In the genomic region with DNA sequence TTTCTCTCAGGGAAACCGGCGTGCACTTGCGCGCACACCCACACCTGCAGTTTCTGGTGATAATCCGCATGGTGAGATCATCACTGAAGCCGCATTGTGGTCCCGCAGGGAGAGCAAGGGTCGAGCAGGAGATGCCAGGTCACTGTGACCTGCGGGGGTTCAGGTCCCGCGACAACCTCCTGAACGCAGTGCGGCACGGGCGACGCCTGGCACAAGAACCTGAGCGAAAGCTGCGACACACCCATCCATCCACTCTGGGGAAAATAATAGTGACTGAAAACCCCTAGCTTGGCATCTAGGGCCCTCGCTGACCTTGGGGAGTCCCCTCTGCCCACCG, we compare ENCODE assay signal across 8 mouse cellular contexts. TPM values are rescaled to one million over a fixed set of nuclear protein-coding genes. Genes with fewer than 3 reads are reported as not detected.
DNase-seq lines count a peak whose midpoint lies in the region; ATAC-seq and TF ChIP-seq lines count a peak whose summit lies in the region.

No protein-coding gene starts in this region.

- H3K9me3 ChIP-seq in heart, embryonic 12.5 days (replicated peaks): no peaks in the 10 kb centered on the region
- no peaks in the 10 kb centered on the region for H3K9me3 ChIP-seq in hindbrain, embryonic 14.5 days (ENCODE audit: control insufficient read depth, low read length)
- no peaks in the 10 kb centered on the region for H3K9me3 ChIP-seq in midbrain, embryonic 14.5 days (ENCODE audit: control insufficient read depth, low read length)

- no peak for TF ChIP-seq CTCF in thymus, adult 2 months (IDR thresholded peaks at IDR 0.05; ENCODE audit: borderline replicate concordance, control insufficient read depth, extremely low read depth, insufficient read depth, low read length, poor library complexity)

- H3K27me3 ChIP-seq in heart, embryonic 12.5 days (replicated peaks): no peaks in the 10 kb centered on the region
- peaks cover 8% of the 10 kb centered on the region; the same call in 1 of the 2 replicates for H3K27me3 ChIP-seq in thymus, adult 2 months (ENCODE audit: control insufficient read depth, insufficient read depth, low read length)
- H3K27me3 ChIP-seq in hindbrain, embryonic 14.5 days (ENCODE audit: control insufficient read depth, insufficient read depth, low read length): no peaks in the 10 kb centered on the region
- no peaks in the 10 kb centered on the region for H3K27me3 ChIP-seq in midbrain, embryonic 14.5 days (ENCODE audit: control insufficient read depth, insufficient read depth, low read length)

- peak overlapping the region; percentile 92 for H3K27ac ChIP-seq in heart, embryonic 12.5 days (ENCODE audit: poor library complexity, severe bottlenecking)
- H3K27ac ChIP-seq in thymus, adult 2 months (ENCODE audit: control insufficient read depth, insufficient read depth, low read length): no peak overlapping the region
- peak overlapping the region; percentile 97 for H3K27ac ChIP-seq in hindbrain, embryonic 14.5 days
- peak overlapping the region; percentile 92 for H3K27ac ChIP-seq in midbrain, embryonic 14.5 days (replicated peaks; ENCODE audit: low read depth, low read length)

- no peaks in the 10 kb centered on the region for H3K36me3 ChIP-seq in heart, embryonic 12.5 days
- no peaks in the 10 kb centered on the region for H3K36me3 ChIP-seq in thymus, adult 2 months (ENCODE audit: control insufficient read depth, insufficient read depth, low read length)
- H3K36me3 ChIP-seq in hindbrain, embryonic 14.5 days (replicated peaks; ENCODE audit: control insufficient read depth, insufficient read depth): no peaks in the 10 kb centered on the region
- H3K36me3 ChIP-seq in midbrain, embryonic 14.5 days (ENCODE audit: control insufficient read depth, insufficient read depth, low read length): no peaks in the 10 kb centered on the region

- H3K9ac ChIP-seq in heart, embryonic 12.5 days: peak overlapping the region; percentile 91
- H3K9ac ChIP-seq in hindbrain, embryonic 14.5 days: peak overlapping the region; percentile 95
- H3K9ac ChIP-seq in midbrain, embryonic 14.5 days (replicated peaks; ENCODE audit: low read length): peak overlapping the region; percentile 88

- intact Hi-C loops in heart, postnatal 36 days (cut with DNase I): loop anchor here (2.0 kb wide), 1 partner anchor 30 kb away; no protein-coding TSS in a partner anchor

- no peak for TF ChIP-seq POLR2A in thymus, adult 2 months (IDR thresholded peaks at IDR 0.05; ENCODE audit: control insufficient read depth, extremely low read depth, insufficient read depth, low read length, poor library complexity)

- H3K4me3 ChIP-seq in heart, embryonic 12.5 days: peak overlapping the region; percentile 83
- H3K4me3 ChIP-seq in thymus, adult 2 months (ENCODE audit: control insufficient read depth, insufficient read depth, low read length): peak overlapping the region; percentile 17; the same call in 1 of the 2 replicates
- peak overlapping the region; percentile 94 for H3K4me3 ChIP-seq in hindbrain, embryonic 14.5 days (replicated peaks; ENCODE audit: low read length)
- H3K4me3 ChIP-seq in midbrain, embryonic 14.5 days (replicated peaks; ENCODE audit: low read depth, low read length): peak overlapping the region; percentile 71

- H3K4me2 ChIP-seq in heart, embryonic 12.5 days: peak overlapping the region; percentile 71
- H3K4me2 ChIP-seq in hindbrain, embryonic 14.5 days (replicated peaks): peak overlapping the region; percentile 66
- peak overlapping the region; percentile 62 for H3K4me2 ChIP-seq in midbrain, embryonic 14.5 days (ENCODE audit: low read length)

- H3K4me1 ChIP-seq in heart, embryonic 12.5 days (replicated peaks): 0 out of 2 replicates have a peak, but pooled peaks cover 8% of the 10 kb centered on the region
- peaks cover 5% of the 10 kb centered on the region; the same call in 1 of the 2 replicates for H3K4me1 ChIP-seq in thymus, adult 2 months (replicated peaks; ENCODE audit: control insufficient read depth, insufficient read depth, low read length)
- peaks cover 11% of the 10 kb centered on the region for H3K4me1 ChIP-seq in hindbrain, embryonic 14.5 days (replicated peaks; ENCODE audit: control insufficient read depth, insufficient read depth, low read length)
- no peaks in the 10 kb centered on the region for H3K4me1 ChIP-seq in midbrain, embryonic 14.5 days (ENCODE audit: control insufficient read depth, insufficient read depth, low read length)

- under 1% methylated on average over 20 of the region's 20 CpGs for WGBS in heart, embryonic 12.5 days
- 6% methylated on average over 20 of the region's 20 CpGs for WGBS in thymus, adult 2 months
- WGBS in hindbrain, embryonic 14.5 days: under 1% methylated on average over 20 of the region's 20 CpGs
- WGBS in midbrain, embryonic 14.5 days: 2% methylated on average over 20 of the region's 20 CpGs

- DNase-seq in heart, postnatal 36 days: no peak
- no peak for DNase-seq in thymus, adult 2 months
- DNase-seq in thymus, postnatal 36 days: no peak
- DNase-seq in hindbrain, embryonic 14.5 days (ENCODE audit: low spot score): peak; percentile 32
- DNase-seq in midbrain, embryonic 14.5 days: peak; percentile 59
- DNase-seq in adipocyte (ENCODE audit: low spot score): no peak
- DNase-seq in cerebellum, postnatal 14 days: no peak

- peak; percentile 66 for ATAC-seq in heart, embryonic 12.5 days (ENCODE audit: insufficient number of reproducible peaks, low FRiP score)
- ATAC-seq in hindbrain, embryonic 14.5 days (ENCODE audit: low FRiP score): no peak; the same call in 1 of the 2 replicates
- no peak for ATAC-seq in midbrain, embryonic 14.5 days (ENCODE audit: low FRiP score, low TSS enrichment)

RNA-seq across cellular contexts. Expression of a gene that starts 0.9 kb away (rescaled TPM):
- polyA plus RNA-seq in heart, embryonic 12.5 days (2016; fragmentation: Nextera tagmentation; extraction: Ambion mirVana): 47.5 and 48.0 TPM in 2 replicates
- total RNA-seq in heart, postnatal 36 days (2021): 10 to 100 TPM; 44.5 to 47.1 TPM
- 8.4 and 12.1 TPM in 2 replicates for polyA plus RNA-seq in thymus, adult 2 months (2012; rRNA removed)
- polyA plus RNA-seq in hindbrain, embryonic 14.5 days (2014; fragmentation: Nextera tagmentation; extraction: Ambion mirVana): 116 and 136 TPM in 2 replicates
- 84.5 and 86.5 TPM in 2 replicates for polyA plus RNA-seq in midbrain, embryonic 14.5 days (2014; fragmentation: Nextera tagmentation; extraction: Ambion mirVana)

RNA-seq across cellular contexts. Expression of a gene that starts 35.0 kb away (rescaled TPM):
- polyA plus RNA-seq in heart, embryonic 12.5 days (2016; fragmentation: Nextera tagmentation; extraction: Ambion mirVana): 29.2 and 30.2 TPM in 2 replicates
- 10 to 100 TPM; 30.7 to 39.3 TPM for total RNA-seq in heart, postnatal 36 days (2021)
- 34.4 and 34.6 TPM in 2 replicates for polyA plus RNA-seq in thymus, adult 2 months (2012; rRNA removed)
- 63.9 and 65.7 TPM in 2 replicates for polyA plus RNA-seq in hindbrain, embryonic 14.5 days (2014; fragmentation: Nextera tagmentation; extraction: Ambion mirVana)
- 58.4 and 74.0 TPM in 2 replicates for polyA plus RNA-seq in midbrain, embryonic 14.5 days (2014; fragmentation: Nextera tagmentation; extraction: Ambion mirVana)

RNA-seq across cellular contexts. Expression of a gene that starts 47.5 kb away (rescaled TPM):
- 0.39 and 0.42 TPM in 2 replicates for polyA plus RNA-seq in heart, embryonic 12.5 days (2016; fragmentation: Nextera tagmentation; extraction: Ambion mirVana)
- total RNA-seq in heart, postnatal 36 days (2021): 1 to 10 TPM in 1 of 2 experiments, under 1 TPM in 1; 0.58 to 1.1 TPM
- 3.7 and 4.2 TPM in 2 replicates for polyA plus RNA-seq in thymus, adult 2 months (2012; rRNA removed)
- polyA plus RNA-seq in hindbrain, embryonic 14.5 days (2014; fragmentation: Nextera tagmentation; extraction: Ambion mirVana): 0.52 and 0.80 TPM in 2 replicates
- polyA plus RNA-seq in midbrain, embryonic 14.5 days (2014; fragmentation: Nextera tagmentation; extraction: Ambion mirVana): 0.19 TPM in 1 of 2 replicates, not detected in the other

Comparison
In these comparisons a context has a peak if more than half of its experiments do, and no peak if none do; other contexts are left out.
1. H3K4me3 ChIP-seq: peak in every context shown above with its lines; median percentile 94 in hindbrain, embryonic 14.5 days; 83 in heart, embryonic 12.5 days; 71 in midbrain, embryonic 14.5 days; 17 in thymus, adult 2 months.
2. DNase-seq: peak in hindbrain, embryonic 14.5 days (single experiment) and midbrain, embryonic 14.5 days (single experiment); none in heart, postnatal 36 days (0 of 2), thymus, adult 2 months (single experiment), thymus, postnatal 36 days (0 of 2), adipocyte (single experiment) and cerebellum, postnatal 14 days (0 of 2).
3. Peak in every context shown above with its lines, with median percentiles within 50 percentile points of each other: H3K4me2 ChIP-seq and H3K9ac ChIP-seq.